Mouse (Mus musculus): ENCODE results near the gene Kif5a.

The Kif5a gene

DNA sequence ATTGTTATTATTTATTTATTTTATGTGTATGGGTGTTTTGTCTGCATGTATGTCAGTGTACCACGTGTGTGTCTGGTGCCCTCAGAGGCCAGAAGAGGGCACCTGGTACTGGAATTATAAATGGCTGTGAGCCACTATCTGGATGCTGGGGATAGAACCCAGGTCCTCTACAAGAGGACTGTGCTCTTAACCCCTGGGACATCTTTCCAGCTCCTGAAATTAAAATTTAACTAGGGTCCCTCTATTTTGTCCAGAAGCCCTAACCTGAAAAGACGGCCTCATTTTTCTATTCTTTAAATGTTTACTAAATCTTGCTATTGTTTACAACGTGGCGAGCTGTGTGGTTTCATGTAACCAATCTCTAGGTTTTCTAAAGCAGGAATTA is 2.6 kb upstream of the Kif5a start:
- DNase-seq (ENCODE audit: low spot score), result no peak

DNA sequence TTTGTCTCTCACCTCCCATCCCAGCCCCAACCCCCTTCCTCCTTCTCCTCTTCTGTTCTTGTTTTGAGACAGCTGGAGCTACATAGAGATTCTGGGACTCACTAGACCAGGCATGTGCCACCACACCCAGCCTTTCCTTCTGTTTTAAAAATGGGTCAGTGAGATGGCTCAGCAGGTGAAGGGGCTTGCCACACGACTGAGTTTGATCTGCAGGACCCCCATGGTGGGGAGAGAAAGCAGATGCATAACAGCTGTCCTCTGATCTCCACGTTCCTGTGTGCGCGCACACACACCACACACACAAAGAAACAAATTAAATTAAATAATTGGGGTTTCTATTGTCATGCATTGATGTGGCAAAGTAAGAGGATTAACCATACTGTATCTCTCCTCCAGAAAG is 1.8 kb upstream of the Kif5a start:
- DNase-seq (ENCODE audit: low spot score), result no peak

DNA sequence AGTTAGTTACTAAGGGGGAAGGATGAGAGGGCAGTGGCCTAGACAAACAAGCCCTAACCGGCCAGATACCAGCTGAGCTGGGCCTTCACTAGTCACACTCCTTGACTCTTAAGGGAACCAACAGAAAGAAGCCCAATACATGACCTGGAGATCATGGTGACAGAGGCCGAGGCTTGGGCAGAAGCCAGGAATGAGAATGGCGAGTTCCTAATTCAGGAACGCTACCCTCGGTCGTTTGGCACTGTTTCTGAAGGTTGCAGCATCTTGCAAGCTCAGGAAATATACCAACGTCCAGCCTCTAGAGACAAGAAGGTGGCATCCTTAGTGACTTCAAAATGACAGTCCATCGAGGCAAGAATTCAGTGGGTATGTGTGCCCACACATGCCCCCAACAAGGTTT is 1.2 kb upstream of the Kif5a start:
- no peak for DNase-seq (ENCODE audit: low spot score)

DNA sequence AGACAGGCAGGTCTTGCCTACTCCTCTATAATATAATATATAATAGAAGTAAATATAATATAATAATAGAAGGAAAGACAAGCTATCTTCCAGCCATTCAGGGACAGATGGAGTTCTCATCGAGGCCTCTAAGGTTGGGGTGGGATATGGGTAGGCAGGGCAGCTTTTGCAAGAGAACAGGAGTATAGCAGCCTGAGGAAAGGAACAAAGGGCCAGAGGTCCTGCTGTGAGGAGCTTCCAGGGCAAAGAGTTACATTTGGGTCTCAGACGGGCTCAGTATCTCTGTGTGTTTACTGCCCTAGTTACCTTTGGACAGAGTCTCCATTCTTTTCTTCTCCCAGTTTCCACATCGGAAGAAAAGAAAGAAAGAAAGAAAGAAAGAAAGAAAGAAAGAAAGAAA is 483 bp upstream of the Kif5a start:
- DNase-seq (ENCODE audit: low spot score), result no peak

DNA sequence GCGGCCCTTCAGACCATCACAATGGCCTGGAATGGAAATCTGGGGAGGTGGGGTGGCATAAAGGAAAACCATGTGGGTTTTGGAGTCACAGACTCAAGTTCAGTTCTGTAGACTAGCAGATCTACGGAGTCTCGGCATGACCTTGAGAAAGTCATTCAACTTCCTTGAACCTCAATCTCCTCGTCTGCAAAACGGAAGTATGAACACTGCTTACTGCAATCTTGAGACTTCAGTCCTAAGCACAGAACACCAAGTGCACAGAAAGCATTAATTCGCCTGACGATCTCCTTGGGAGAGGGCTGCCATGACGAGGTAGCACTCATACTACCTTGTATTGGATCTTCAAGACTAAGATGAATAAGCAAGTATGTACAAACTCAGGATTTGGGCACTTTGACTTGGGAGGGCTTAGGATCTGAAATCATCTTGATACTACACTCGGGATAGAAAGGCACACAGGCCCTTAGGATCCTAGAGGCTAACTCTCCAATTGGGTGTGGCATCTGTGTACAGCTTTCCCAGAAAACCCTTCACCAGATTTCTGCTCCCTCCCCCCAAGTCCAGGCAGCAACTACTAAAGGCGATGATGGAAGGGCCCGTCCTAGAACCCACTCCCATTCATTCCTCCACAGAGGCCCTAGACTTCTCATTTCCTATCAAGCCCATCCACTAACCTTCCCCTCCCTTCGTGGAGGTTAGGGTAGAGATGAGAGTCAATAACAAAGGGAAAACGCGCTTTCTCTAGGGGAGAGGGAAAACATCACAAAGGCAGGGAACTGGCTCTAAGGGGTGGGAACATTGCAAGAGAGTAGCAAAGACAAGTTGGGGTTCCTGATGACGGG is 1.2 kb downstream of the Kif5a start:
- no peak for DNase-seq (ENCODE audit: low spot score)

DNA sequence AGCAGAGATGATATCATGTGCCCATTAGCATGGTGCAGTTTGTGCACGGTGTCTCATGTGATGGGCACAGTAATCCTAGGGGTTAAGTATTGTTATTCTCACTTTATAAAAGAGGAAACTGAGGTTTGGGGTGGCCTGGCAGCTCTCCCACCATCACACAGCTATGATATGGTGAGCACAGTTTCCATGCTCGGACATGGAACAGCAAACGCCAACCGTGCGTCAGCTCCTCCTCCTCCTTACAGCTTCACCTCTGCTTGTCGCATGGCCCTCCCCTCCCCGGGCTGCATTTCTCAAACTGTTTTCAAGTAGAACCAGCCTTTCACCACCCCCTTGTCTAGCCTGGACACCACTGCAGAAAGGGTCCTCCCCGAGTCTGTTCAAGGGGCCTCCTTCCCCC is 4.7 kb downstream of the Kif5a start:
- DNase-seq (ENCODE audit: low spot score), result no peak

DNA sequence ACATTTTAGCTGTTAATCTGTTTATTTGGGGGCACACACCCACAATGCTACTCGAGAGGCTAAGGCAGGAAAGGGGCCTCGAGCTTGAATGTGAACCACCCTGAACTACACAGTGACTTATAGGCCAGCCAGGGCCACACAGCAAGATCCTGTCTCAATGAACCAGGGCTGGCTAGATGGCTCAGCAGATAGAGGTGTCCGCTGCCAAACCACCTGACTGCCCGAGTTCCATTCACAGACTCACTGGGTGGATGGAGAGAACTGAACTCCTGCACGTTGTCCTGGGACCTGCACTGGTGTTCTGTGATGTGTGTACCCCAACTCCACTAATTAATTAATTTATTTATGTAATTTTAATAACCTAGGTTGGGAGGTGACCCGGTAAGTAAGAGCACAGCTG is 5.4 kb downstream of the Kif5a start:
- no peak for DNase-seq (ENCODE audit: low spot score)

DNA sequence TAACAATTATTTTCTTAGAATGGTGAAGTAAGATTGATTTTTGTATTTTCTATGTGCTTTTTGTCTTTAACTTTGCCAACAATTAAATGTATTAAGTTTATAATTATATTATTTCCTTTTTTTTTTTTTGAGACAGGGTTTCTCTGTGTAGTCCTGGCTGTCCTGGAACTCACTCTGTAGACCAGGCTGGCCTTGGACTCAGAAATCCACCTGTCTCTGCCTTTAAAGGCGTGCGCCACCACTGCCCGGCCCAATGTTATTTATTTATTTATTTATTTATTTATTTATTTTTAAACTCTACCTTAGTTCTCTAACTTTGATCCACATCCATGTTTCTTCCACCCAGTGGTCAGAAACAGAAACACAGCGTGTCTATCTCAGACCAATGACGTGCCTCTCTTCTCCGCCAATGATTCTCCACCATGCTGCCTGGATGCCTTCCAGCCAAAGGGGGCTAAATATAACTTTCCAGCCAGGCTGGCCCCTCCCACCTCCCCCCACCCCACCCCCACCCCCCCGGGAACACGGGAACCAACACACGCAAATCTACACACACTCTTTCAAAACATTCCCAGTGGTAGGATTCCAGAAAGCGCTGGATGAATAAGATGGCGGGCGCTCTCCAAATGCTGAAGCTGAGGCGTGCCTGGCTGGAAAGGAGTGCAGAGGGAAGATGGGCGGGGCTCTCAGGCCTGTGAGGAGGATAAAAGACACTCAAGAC is 7.4 kb downstream of the Kif5a start:
- no peak for DNase-seq (ENCODE audit: low spot score)

DNA sequence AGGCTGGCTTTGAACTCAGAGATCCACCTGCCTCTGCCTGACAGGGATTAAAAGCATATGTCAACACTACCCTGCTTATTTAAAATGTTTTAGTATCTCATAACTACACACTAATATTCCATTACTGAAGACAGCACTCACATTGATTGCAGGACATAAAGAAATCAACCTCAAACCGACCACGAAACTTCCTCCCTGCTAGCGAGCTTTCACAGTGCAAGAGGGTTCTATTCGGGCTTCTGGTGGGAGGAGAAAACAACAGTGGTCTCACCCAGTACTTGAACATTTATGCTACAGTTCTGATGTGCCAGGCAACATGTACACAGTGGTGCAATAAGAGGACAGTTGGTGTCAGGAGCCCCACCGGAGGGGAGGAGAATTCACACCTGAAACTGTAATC is 12.3 kb downstream of the Kif5a start:
- no peak for DNase-seq (ENCODE audit: low spot score)

DNA sequence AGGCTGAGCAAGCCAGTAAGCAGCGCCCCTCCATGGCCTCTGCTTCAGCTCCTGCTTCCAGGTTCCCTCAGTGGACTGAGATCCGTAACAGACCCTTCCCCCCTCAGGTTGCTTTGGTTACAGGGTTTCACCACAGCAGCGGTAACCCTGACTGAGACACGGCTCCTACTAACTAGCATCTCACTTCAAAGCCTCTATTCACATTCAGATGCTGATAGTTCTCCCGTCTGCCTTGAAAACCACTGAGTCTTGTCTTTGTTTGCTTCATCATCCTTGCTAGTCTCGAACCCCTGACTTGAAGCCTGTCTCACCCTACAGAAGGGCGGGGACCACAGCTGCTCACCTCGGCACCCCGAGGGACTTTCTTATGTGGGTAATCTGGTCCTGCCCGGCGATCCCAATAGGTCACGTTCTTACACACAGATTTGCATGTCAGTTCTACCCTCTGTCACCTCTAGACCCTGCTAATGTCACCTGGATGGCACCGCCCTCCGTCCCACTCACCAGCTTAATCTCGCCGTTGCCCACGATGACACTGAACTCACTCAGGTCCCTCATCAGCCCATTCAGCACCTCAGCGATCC is 24.8 kb downstream of the Kif5a start:
- no peak for DNase-seq (ENCODE audit: low spot score)

DNA sequence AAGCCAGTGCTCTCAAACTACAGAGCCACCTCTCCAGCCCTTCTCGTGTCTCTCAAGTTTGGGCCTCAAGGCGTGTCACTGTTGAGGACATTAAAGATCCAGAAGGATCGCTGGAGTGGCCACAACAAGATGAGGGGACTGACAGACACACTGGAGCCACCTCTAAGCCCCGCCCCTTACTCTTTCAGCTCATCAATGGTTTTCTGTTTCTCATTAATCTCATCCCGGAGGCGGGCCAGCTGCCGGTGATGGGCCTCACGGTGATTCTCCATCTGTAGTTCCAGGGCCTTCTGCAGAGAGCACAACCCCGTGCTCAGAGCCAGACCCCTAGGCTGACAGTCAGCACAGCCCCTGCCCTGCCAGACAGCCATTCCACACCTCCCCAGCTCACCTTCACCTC is 26.6 kb downstream of the Kif5a start:
- no peak for DNase-seq (ENCODE audit: low spot score)

DNA sequence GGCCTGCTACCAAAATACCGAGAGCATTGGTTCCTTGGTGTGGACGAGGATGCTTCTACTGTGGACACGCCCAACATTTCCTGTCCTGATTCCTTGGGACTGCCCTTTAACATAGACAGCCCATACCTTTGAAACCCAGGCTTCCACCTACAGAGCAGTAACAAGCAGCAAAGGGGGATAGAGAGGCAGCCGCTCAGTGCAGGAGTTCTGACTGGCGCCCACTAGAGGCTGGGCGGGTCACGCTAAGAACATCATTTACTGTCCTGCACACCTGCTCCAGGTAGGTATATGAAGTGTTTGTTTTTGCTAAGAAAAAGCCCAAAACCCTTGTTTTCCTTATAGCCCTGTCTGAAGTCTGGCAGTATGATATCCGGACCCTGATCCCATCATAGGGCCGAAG is 30.0 kb downstream of the Kif5a start:
- no peak for DNase-seq (ENCODE audit: low spot score)

DNA sequence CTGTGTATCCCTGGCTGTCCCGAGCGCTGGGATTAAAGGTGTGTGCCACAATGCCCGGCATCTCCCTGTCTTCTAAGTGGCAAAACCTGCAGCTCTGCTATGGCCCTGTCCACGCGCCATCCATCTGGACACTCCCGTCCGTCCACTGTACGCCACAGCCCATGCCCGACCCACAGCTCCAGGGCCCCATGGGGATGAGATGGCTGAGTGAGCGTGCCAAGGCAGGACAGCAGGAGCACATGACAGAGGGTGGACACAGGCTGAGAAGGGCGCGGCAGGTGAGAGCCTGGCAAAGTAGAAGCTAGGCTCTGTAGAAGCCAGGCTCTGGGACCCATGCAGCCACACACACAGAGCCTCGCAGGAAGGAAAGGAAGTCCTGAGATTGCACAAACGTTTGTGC is 31.4 kb downstream of the Kif5a start:
- no peak for DNase-seq (ENCODE audit: low spot score)

DNA sequence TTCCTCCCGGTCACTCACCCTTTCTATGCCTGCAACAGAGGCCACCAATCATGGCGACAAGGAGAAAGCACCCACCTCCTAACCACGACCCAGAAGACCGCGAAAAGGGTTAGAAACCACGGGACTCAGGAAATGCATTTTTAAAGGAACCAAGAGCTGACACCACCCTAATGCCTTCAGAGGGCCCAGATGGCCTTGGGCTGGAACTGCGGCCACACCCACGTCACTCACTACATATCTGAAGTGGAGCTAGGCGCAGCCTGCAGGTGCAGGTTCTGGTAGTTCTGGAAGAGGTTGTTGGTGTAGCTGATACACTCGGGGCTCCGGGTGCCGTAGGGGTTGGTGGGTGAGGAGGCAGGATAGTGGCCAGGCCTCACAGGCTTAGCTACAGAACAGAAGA is 32.5 kb downstream of the Kif5a start:
- DNase-seq (ENCODE audit: low spot score), result no peak

DNA sequence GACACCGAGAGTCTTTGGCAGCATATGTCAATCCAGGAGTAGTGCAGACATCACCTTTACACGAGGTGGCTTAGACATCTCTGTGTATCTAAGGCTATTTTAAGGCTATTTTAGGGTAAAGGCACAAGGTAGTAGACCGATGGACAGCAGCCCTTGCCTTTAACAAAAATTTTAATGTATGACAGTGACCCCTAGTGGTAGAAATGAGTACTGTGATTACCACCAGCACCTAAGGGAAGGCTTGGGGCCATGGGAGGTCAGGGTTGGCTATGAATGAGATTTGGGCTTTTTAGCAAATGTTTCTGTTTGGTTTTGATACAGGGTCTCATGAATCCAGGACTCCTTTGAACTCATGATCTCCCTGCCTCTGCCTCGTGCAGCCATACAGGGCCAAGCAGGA is 34.3 kb downstream of the Kif5a start:
- peak; percentile 67 for DNase-seq (ENCODE audit: low spot score)

DNA sequence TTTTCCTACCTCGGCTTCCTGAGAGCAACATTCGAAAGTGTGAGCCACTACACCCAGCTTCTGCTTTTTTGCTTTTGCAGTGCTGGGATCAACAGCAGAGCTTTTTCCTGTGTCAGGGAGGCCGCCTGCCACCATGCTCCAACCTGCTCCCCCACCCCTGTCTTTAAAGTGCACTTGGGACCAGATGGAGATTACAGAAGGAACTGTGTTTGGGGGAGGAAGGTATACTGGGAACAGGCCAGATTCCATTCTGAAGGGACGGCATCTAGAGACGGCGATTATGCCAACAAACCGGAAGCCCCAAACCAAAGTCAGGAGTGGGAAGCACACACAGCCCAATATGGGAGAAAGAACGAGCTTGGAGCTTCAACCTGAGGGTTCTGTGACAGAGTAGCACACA is 36.0 kb downstream of the Kif5a start:
- no peak for DNase-seq (ENCODE audit: low spot score)

DNA sequence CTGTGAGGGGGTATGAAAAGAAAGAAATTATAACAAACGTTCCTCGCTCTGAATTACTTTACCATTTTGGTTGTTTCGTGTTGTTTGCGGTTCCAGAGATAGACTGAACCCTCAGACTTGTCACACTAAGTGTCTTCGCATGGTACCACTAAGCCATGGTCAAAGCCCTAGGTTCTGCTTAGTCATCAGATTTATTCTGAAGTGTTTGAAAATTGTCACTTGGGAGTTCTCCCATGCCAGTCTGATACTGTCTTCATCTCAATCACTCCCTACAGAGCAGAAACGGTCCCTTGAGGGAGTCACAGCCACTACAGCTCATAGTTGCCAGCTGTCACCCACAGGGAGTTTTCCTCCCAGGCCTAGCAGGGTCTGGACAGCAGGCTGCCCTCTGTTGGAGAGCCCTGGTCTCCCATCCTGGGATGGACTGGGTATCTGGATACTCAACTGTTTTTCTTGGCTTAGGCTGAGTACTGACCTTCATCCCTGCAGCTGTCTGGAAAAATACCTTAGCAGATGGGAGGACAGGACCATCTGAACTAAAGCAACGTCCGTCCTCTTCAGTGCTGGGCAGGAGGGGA is 36.7 kb downstream of the Kif5a start:
- no peak for DNase-seq (ENCODE audit: low spot score)

DNA sequence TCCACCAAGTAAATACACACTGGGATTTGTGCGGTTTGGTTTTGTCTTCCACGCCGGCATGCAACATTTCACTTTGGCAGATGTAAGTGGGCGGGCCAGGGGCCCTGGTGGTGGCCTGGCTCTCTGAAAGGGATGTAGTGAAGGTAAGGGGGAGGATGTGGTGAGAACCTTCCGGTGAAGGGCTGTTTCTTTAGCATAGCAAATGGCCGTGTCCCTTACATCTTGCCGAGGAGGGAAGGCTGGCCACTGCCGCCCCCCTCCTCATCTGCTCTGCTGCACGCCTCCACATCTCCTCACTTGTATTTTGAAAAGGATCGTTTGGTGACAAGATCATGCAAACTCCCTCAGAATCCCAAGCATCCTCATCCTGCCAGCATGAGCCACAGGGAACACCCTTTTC is 37.4 kb downstream of the Kif5a start:
- no peak for DNase-seq (ENCODE audit: low spot score)

DNA sequence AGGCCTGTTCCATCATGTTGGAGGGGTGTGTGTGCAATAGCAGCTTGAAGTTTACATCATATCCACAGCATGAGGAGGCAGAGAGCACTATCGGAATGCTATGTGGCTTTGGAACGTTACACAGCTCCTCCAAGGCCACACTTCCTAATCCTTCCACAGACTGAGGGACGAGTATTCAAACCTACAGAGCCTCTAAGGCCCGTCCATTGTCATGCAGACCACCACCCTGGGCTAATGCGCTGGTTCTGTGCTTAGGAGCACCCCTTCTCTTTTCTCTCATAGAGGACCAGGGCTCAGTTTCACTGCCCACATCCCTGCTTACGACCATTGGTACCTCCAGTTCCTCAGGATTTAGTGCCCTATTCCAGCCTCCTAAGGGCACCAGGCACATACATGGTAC is 37.9 kb downstream of the Kif5a start:
- no peak for DNase-seq (ENCODE audit: low spot score)

DNA sequence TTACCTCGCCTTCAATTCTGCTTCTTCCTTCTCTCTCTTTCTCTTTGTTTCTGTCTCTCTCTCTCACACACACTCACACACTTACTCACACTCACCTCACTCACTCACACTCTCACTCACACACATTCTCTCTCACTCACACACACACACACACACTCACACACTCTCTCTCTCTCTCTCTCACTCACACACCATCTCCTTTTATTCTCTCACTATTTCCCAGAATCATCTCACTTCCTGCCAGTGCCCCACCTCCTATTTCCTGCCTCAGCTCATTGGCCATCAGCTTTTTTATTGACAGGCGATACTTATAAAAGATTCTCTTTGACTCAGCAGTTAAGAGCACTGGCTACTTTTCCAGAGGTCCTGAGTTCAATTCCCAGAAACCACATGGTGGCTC is 44.8 kb downstream of the Kif5a start:
- DNase-seq (ENCODE audit: low spot score), result no peak

DNA sequence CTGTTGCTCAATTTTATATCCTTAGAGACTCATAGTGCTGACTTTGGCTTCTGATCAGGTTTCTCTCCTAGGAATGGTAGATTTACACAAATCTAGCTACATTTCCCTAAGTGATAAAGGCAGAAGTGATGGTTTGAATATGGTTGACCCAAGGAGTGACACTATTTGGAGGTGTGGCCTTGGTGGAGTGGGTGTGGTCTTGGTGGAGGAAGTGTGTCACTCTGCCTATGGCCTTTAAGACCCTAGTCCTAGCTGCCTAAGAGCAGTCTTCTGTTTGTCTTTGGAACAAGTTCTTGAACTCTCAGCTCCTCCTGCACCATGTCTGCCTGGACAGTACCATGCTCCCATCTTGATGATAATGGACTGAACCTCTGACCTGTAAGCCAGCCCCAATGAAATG is 46.0 kb downstream of the Kif5a start:
- DNase-seq (ENCODE audit: low spot score), result no peak

DNA sequence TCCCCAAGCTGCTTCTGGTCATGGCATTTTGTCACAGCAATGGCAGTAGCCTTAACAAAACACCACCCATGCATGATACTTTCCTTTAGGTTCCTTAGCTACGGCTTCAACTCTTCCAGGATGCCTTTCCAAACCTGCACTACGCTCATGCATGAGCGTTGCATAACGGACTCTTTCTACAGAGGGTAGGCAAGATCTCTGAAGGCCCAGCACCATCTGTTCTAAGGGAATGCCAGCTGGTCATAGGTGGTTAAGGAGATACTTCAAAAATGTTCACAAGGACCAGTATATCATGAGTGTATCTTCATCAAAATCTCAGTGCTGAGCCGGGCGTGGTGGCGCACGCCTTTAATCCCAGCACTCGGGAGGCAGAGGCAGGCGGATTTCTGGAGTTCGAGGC is 46.7 kb downstream of the Kif5a start:
- DNase-seq (ENCODE audit: low spot score), result no peak

DNA sequence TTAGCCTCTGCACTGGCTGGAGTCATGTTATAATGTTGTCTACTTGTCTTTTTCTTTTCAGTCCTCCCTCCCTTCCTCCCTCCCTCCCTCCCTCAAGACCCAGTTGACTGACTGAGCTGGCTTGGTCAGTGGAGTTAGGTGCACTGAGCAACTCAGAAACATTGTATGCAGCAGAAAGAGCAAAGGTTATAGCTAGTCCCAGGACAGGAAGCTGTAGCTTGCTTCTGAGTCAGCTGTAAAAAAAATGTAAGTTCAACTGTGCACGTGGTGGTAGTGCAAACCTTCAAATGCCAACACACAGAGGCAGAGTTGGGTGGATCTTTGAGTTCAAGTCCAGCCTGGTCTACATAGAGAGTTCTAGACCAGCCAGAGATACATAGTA is 48.7 kb downstream of the Kif5a start:
- DNase-seq (ENCODE audit: low spot score), result no peak
